24 mouse cellular contexts compared by ENCODE assay signal in the genomic region with DNA sequence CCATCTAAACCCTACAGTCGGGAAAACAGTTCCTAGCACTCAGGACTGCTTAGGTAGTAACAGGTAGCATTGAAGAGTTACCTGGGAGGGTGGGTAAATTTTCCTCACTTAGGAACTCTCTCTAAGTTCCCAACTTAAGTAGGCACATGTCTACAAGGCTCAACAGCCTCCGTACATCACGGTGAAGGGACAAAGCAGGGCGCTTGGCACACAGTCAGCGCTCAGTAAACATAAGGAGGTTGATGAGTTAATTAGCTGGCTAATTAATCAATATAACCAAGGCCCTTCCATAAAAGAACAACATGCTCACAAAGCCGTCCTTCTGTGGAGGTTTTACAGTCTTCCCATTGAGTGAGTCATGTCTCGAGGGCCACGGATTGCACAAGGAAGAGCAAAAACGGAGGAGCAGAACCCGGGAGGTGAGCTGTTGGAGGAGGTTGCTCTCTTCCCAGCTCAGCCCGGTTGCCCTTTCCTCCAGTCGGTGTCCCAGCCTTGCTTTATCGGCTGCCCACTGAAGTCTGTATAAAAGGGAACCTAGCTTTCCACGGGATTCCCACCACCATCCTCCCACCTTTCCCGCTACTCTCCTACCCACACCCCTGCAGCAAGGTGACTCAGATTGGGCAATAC.
DNase-seq lines count a peak whose midpoint lies in the region; ATAC-seq and TF ChIP-seq lines count a peak whose summit lies in the region.
"Had no signal": no experiment of that assay in that cellular context is flagged by ENCODE, and none has a peak within 500 bp of the region (broad histone marks: within the 10 kb centered on the region; RNA-seq: fewer than 3 reads in every experiment).

No protein-coding gene starts in this region.

- H3K36me3 ChIP-seq in forebrain, embryonic 12.5 days (replicated peaks) = no peaks in the 10 kb centered on the region
- H3K36me3 ChIP-seq in forebrain, postnatal 0 days (ENCODE audit: insufficient read depth) = no peaks in the 10 kb centered on the region
- no peaks in the 10 kb centered on the region for H3K36me3 ChIP-seq in stomach, postnatal 0 days (ENCODE audit: control insufficient read depth, insufficient read depth, low read length)
- no peaks in the 10 kb centered on the region for H3K36me3 ChIP-seq in hindbrain, embryonic 16.5 days (ENCODE audit: control insufficient read depth, insufficient read depth, low read length)
- H3K36me3 ChIP-seq: embryonic facial prominence, embryonic 12.5 days; heart, embryonic 10.5 days; heart, embryonic 15.5 days; kidney, embryonic 15.5 days; midbrain, embryonic 15.5 days had no signal

- no peak overlapping the region for H3K27ac ChIP-seq in forebrain, embryonic 12.5 days
- H3K27ac ChIP-seq in forebrain, postnatal 0 days (ENCODE audit: low read depth, low read length) = no peak overlapping the region
- 0 out of 2 replicates have a peak overlapping the region, but pooled peaks have one; percentile 40 for H3K27ac ChIP-seq in brown adipose tissue, adult 24 weeks (replicated peaks; ENCODE audit: low read depth, low read length)
- no peak overlapping the region for H3K27ac ChIP-seq in stomach, postnatal 0 days (replicated peaks)
- no peak overlapping the region for H3K27ac ChIP-seq in hindbrain, embryonic 16.5 days (ENCODE audit: low read depth, low read length)
- H3K27ac ChIP-seq: embryonic facial prominence, embryonic 12.5 days; heart, embryonic 10.5 days; heart, embryonic 15.5 days; hindbrain, postnatal 0 days; kidney, embryonic 15.5 days; liver, embryonic 14.5 days; midbrain, embryonic 15.5 days had no signal

- no peak for TF ChIP-seq EP300 in stomach, postnatal 0 days (optimal IDR thresholded peaks at IDR 0.05)

- no peak overlapping the region for H3K9ac ChIP-seq in forebrain, embryonic 12.5 days
- H3K9ac ChIP-seq in forebrain, postnatal 0 days = no peak overlapping the region
- H3K9ac ChIP-seq in stomach, postnatal 0 days (ENCODE audit: low read length) = no peak overlapping the region
- no peak overlapping the region for H3K9ac ChIP-seq in hindbrain, embryonic 16.5 days (ENCODE audit: low read depth, low read length)
- H3K9ac ChIP-seq: embryonic facial prominence, embryonic 12.5 days; heart, embryonic 15.5 days; kidney, embryonic 15.5 days; liver, embryonic 14.5 days; midbrain, embryonic 15.5 days had no signal

- H3K27me3 ChIP-seq in forebrain, embryonic 12.5 days = peaks cover 48% of the 10 kb centered on the region
- peaks cover 6% of the 10 kb centered on the region; the same call in 1 of the 2 replicates for H3K27me3 ChIP-seq in forebrain, postnatal 0 days (ENCODE audit: insufficient read depth, low read length)
- no peaks in the 10 kb centered on the region for H3K27me3 ChIP-seq in stomach, postnatal 0 days (ENCODE audit: control insufficient read depth, insufficient read depth, low read length)
- no peaks in the 10 kb centered on the region for H3K27me3 ChIP-seq in hindbrain, embryonic 16.5 days (replicated peaks; ENCODE audit: control insufficient read depth, insufficient read depth, low read length)
- H3K27me3 ChIP-seq: embryonic facial prominence, embryonic 12.5 days; heart, embryonic 15.5 days; kidney, embryonic 15.5 days had no signal

- TF ChIP-seq CTCF in forebrain, postnatal 0 days (IDR thresholded peaks at IDR 0.05; ENCODE audit: low read depth) = no peak
- TF ChIP-seq CTCF in stomach, postnatal 0 days (IDR thresholded peaks at IDR 0.05; ENCODE audit: low read depth) = no peak

- WGBS in forebrain, embryonic 12.5 days = 67% methylated on average over 15 of the region's 15 CpGs
- WGBS in forebrain, postnatal 0 days = 49% methylated on average over 15 of the region's 15 CpGs
- WGBS in stomach, postnatal 0 days = 70% methylated on average over 15 of the region's 15 CpGs
- 67% methylated on average over 15 of the region's 15 CpGs for WGBS in hindbrain, embryonic 16.5 days

- H3K4me2 ChIP-seq in forebrain, embryonic 12.5 days = no peak overlapping the region
- H3K4me2 ChIP-seq in forebrain, postnatal 0 days (ENCODE audit: low read depth) = no peak overlapping the region
- no peak overlapping the region for H3K4me2 ChIP-seq in stomach, postnatal 0 days (replicated peaks; ENCODE audit: low read depth)
- H3K4me2 ChIP-seq in hindbrain, embryonic 16.5 days (ENCODE audit: low read length) = no peak overlapping the region
- H3K4me2 ChIP-seq: embryonic facial prominence, embryonic 12.5 days; heart, embryonic 15.5 days; kidney, embryonic 15.5 days; midbrain, embryonic 15.5 days had no signal

- H3K4me1 ChIP-seq in forebrain, embryonic 12.5 days = peaks cover 9% of the 10 kb centered on the region
- no peaks in the 10 kb centered on the region for H3K4me1 ChIP-seq in forebrain, postnatal 0 days (ENCODE audit: insufficient read depth)
- H3K4me1 ChIP-seq in brown adipose tissue, adult 24 weeks (ENCODE audit: control insufficient read depth, insufficient read depth, insufficient read length, low read length) = no peaks in the 10 kb centered on the region
- H3K4me1 ChIP-seq in stomach, postnatal 0 days (replicated peaks; ENCODE audit: control insufficient read depth, insufficient read depth) = no peaks in the 10 kb centered on the region
- H3K4me1 ChIP-seq in hindbrain, embryonic 16.5 days (ENCODE audit: control insufficient read depth, insufficient read depth, low read depth, low read length) = no peaks in the 10 kb centered on the region
- H3K4me1 ChIP-seq: heart, embryonic 15.5 days; midbrain, embryonic 15.5 days had no signal

- H3K4me3 ChIP-seq in forebrain, embryonic 12.5 days (replicated peaks) = no peak overlapping the region
- H3K4me3 ChIP-seq in forebrain, postnatal 0 days (ENCODE audit: low read depth, low read length) = no peak overlapping the region
- no peak overlapping the region for H3K4me3 ChIP-seq in brown adipose tissue, adult 24 weeks (ENCODE audit: insufficient read depth, low read depth, low read length)
- H3K4me3 ChIP-seq in stomach, postnatal 0 days (ENCODE audit: low read depth, low read length) = no peak overlapping the region
- H3K4me3 ChIP-seq in hindbrain, embryonic 16.5 days (ENCODE audit: low read length) = no peak overlapping the region
- H3K4me3 ChIP-seq: embryonic facial prominence, embryonic 12.5 days; heart, embryonic 10.5 days; heart, embryonic 15.5 days; kidney, embryonic 15.5 days; midbrain, embryonic 15.5 days had no signal

- peak; percentile 44; the same call in 1 of the 2 replicates for ATAC-seq in forebrain, embryonic 12.5 days (ENCODE audit: low FRiP score)
- ATAC-seq in forebrain, postnatal 0 days = no peak
- 0 out of 2 replicates have a peak, but pooled peaks have one; percentile 18 for ATAC-seq in stomach, postnatal 0 days (ENCODE audit: low FRiP score, low TSS enrichment)
- no peak for ATAC-seq in hindbrain, embryonic 16.5 days
- ATAC-seq: hindbrain, postnatal 0 days; midbrain, embryonic 15.5 days had no signal

- no peak for DNase-seq in forebrain, postnatal 0 days
- DNase-seq in adrenal gland, postnatal 25 days = peak; percentile 13
- DNase-seq in stomach, postnatal 0 days (ENCODE audit: low spot score) = no peak
- DNase-seq: B cell, adult 2 months; cerebellum, adult 11-12 months; cerebellum, adult 9-11 months; embryo, embryonic 11 days; kidney, adult 11 months; kidney, postnatal 25 days; liver; lung, adult 2 months; lung, postnatal 14 days; right cerebral cortex, adult 18-20 months; thymus, postnatal 4 days had no signal

- H3K9me3 ChIP-seq in forebrain, embryonic 12.5 days = no peaks in the 10 kb centered on the region
- no peaks in the 10 kb centered on the region for H3K9me3 ChIP-seq in forebrain, postnatal 0 days (ENCODE audit: low read length)
- H3K9me3 ChIP-seq in stomach, postnatal 0 days (ENCODE audit: control insufficient read depth, low read length) = no peaks in the 10 kb centered on the region
- H3K9me3 ChIP-seq in hindbrain, embryonic 16.5 days (ENCODE audit: control insufficient read depth, low read length) = no peaks in the 10 kb centered on the region
- H3K9me3 ChIP-seq: embryonic facial prominence, embryonic 12.5 days; heart, embryonic 10.5 days; heart, embryonic 15.5 days; kidney, embryonic 15.5 days; midbrain, embryonic 15.5 days had no signal

Comparison
In these comparisons a context has a peak if more than half of its experiments do, and no peak if none do; other contexts are left out.
1. ATAC-seq: peak in forebrain, embryonic 12.5 days (single experiment) and stomach, postnatal 0 days (single experiment); none in forebrain, postnatal 0 days (single experiment) and hindbrain, embryonic 16.5 days (single experiment).